Mouse (Mus musculus): ENCODE results near the gene Ms4a14. TPM values are rescaled to one million over a fixed set of nuclear protein-coding genes. Genes with fewer than 3 reads are reported as not detected.

Gene Ms4a14
- total and polyA plus RNA-seq, 3 experiments = not detected

DNA sequence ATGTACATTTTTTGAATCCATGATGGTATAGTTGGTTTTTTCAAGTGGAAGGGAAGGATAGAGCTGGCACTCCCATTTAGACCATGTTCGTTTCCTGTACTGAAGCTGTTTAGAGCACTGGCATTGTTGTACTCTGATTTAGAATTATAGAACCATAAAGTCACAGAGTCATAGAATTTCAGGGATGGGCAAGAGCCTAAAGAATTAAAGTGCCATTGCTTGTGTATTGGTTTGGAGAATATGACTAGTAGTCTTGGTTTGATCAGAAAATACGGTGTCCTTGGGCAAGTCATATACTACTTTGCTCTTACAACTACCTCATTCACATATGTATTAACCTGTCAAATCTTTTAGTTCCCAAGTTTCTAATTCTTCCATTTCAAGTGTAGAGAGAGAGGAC, 30.5 kb downstream of the Ms4a14 start, which contains the start of gene Ms4a5:
Gene Ms4a5 (minus strand): TSS at position 101 of the 400 bp plus-strand sequence.
- Histone ChIP-seq H3K79me2 (ENCODE audit: control insufficient read depth, insufficient read depth, low read length, poor library complexity) (no peaks in the 10 kb centered on the region), H3K4me1 (ENCODE audit: control insufficient read depth in 1 of 2, insufficient read depth in 2 of 2, low read length in 2 of 2) (no peaks in the 10 kb centered on the region), H3K27me3 (ENCODE audit: control insufficient read depth in 1 of 2, insufficient read depth in 2 of 2, low read length in 2 of 2) (no peaks in the 10 kb centered on the region), H3K27ac (ENCODE audit: control insufficient read depth, low read depth, low read length) (no peak within 1 kb of the TSS), H3K9me3 (replicated peaks; ENCODE audit: insufficient read depth, low read length) (no peaks in the 10 kb centered on the region), H3K9ac (ENCODE audit: control insufficient read depth, low read depth, low read length, poor library complexity, severe bottlenecking) (no peak within 1 kb of the TSS), H3K36me3 (ENCODE audit: control insufficient read depth in 1 of 2, insufficient read depth in 2 of 2, low read length in 2 of 2) (no peaks in the 10 kb centered on the region), H3K4me3 (ENCODE audit: control insufficient read depth in 1 of 2, insufficient read depth in 1 of 2, low read depth in 2 of 2, low read length in 2 of 2) (no peak within 1 kb of the TSS)
- TF ChIP-seq UBTF (IDR thresholded peaks at IDR 0.05; ENCODE audit: borderline replicate concordance, insufficient read depth, low read depth, low read length) = no peak
- TF ChIP-seq ZNF384 (IDR thresholded peaks at IDR 0.05; ENCODE audit: low read depth, low read length) = no peak
- TF ChIP-seq USF1 (IDR thresholded peaks at IDR 0.05; ENCODE audit: low read depth, low read length) = no peak
- TF ChIP-seq MEF2A (IDR thresholded peaks at IDR 0.05; ENCODE audit: extremely low read depth, insufficient replicate concordance, low read depth, low read length, poor library complexity, severe bottlenecking) = no peak
- TF ChIP-seq RAD21 (IDR thresholded peaks at IDR 0.05; ENCODE audit: low read depth, low read length) = no peak
- DNase-seq (ENCODE audit: low read depth, low spot score) = no peak

DNA sequence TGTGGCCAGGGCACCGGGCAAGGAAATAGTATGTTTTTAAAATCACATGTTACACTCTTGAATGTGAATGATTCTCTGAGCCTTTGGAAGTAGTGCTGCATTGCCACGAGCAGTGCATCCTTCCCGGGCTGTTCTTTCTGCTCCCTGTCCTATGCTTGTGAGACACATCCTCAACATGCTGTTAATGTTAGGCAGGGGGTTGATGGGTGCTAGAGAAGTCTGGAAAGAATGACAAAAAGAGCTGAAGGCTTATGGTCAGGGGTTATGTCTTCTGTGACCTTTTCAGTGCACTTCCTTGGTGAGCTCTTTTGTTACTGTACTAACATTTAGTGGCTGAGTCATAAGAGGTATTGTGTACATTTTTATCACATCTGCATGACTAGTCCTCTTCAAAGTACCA, 34.0 kb downstream of the Ms4a14 start:
- H3K79me2 ChIP-seq (ENCODE audit: control insufficient read depth, insufficient read depth, low read length, poor library complexity) = no peaks in the 10 kb centered on the region
- TF ChIP-seq MAFK (IDR thresholded peaks at IDR 0.05; ENCODE audit: borderline replicate concordance, low read depth, low read length) = no peak
- no peak for TF ChIP-seq ZC3H11A (IDR thresholded peaks at IDR 0.05; ENCODE audit: low read depth, low read length)
- TF ChIP-seq TAL1 (IDR thresholded peaks at IDR 0.05; ENCODE audit: low read length) = no peak
- TF ChIP-seq MYC (IDR thresholded peaks at IDR 0.05; ENCODE audit: low read depth, low read length) = no peak
- TF ChIP-seq HCFC1 (IDR thresholded peaks at IDR 0.05; ENCODE audit: low read depth, low read length) = no peak
- no peak for TF ChIP-seq MAZ (IDR thresholded peaks at IDR 0.05; ENCODE audit: low read depth, low read length)
- no peak for TF ChIP-seq CTCF (IDR thresholded peaks at IDR 0.05 in 2 of 3, conservative IDR thresholded peaks at IDR 0.05 in 1 of 3; ENCODE audit: control insufficient read depth in 1 of 3, insufficient read depth in 1 of 3, low read depth in 2 of 3, low read length in 3 of 3, poor library complexity in 1 of 3, severe bottlenecking in 1 of 3)
- TF ChIP-seq ZNF384 (IDR thresholded peaks at IDR 0.05; ENCODE audit: low read depth, low read length) = no peak
- no peak for TF ChIP-seq NELFE (IDR thresholded peaks at IDR 0.05; ENCODE audit: low read depth, low read length)
- TF ChIP-seq JUND (IDR thresholded peaks at IDR 0.05; ENCODE audit: low read depth, low read length) = no peak
- no peak for TF ChIP-seq RCOR1 (IDR thresholded peaks at IDR 0.05; ENCODE audit: low read depth, low read length)
- no peak for TF ChIP-seq MYB (IDR thresholded peaks at IDR 0.05; ENCODE audit: low read depth, low read length)
- no peak for TF ChIP-seq POLR2AphosphoS5 (IDR thresholded peaks at IDR 0.05; ENCODE audit: borderline replicate concordance, low read depth, low read length)
- no peak for TF ChIP-seq TBP (IDR thresholded peaks at IDR 0.05; ENCODE audit: low read depth, low read length)
- no peak for TF ChIP-seq EP300 (IDR thresholded peaks at IDR 0.05; ENCODE audit: low read depth in 1 of 2, low read length in 2 of 2)
- no peak for TF ChIP-seq MXI1 (IDR thresholded peaks at IDR 0.05; ENCODE audit: low read depth, low read length)
- no peak for TF ChIP-seq TCF12 (IDR thresholded peaks at IDR 0.05; ENCODE audit: low read depth, low read length)
- no peak for TF ChIP-seq BHLHE40 (IDR thresholded peaks at IDR 0.05; ENCODE audit: borderline replicate concordance, low read depth, low read length)
- H3K9me3 ChIP-seq (replicated peaks; ENCODE audit: insufficient read depth, low read length) = no peaks in the 10 kb centered on the region
- no peak overlapping the region for H3K4me3 ChIP-seq (ENCODE audit: control insufficient read depth in 1 of 2, insufficient read depth in 1 of 2, low read depth in 2 of 2, low read length in 2 of 2)
- no peaks in the 10 kb centered on the region for H3K4me1 ChIP-seq (ENCODE audit: control insufficient read depth in 1 of 2, insufficient read depth in 2 of 2, low read length in 2 of 2)
- no peaks in the 10 kb centered on the region for H3K36me3 ChIP-seq (ENCODE audit: control insufficient read depth in 1 of 2, insufficient read depth in 2 of 2, low read length in 2 of 2)
- H3K27me3 ChIP-seq (ENCODE audit: control insufficient read depth in 1 of 2, insufficient read depth in 2 of 2, low read length in 2 of 2) = no peaks in the 10 kb centered on the region
- no peak for DNase-seq (ENCODE audit: low read depth, low spot score)
- H3K9ac ChIP-seq (ENCODE audit: control insufficient read depth, low read depth, low read length, poor library complexity, severe bottlenecking) = no peak overlapping the region
- H3K27ac ChIP-seq (ENCODE audit: control insufficient read depth, low read depth, low read length) = no peak overlapping the region
